Mouse (Mus musculus): ENCODE results near the gene Grik4. TPM values are rescaled to one million over a fixed set of nuclear protein-coding genes. Genes with fewer than 3 reads are reported as not detected.

Gene Grik4
- polyA plus RNA-seq, 1 experiment: 0.35 TPM

GRCm38 (mm10) chr9:42573616-42574350 is 370.5 kb downstream of the Grik4 start:
- no peaks in the 10 kb centered on the region for H3K4me1 ChIP-seq (ENCODE audit: control insufficient read depth, insufficient read depth, insufficient read length, low read length)
- no peak overlapping the region for H3K4me3 ChIP-seq (ENCODE audit: low read depth, low read length)
- 73% methylated on average over 14 of the region's 14 CpGs for WGBS
- no peaks in the 10 kb centered on the region for H3K36me3 ChIP-seq (ENCODE audit: control insufficient read depth, insufficient read depth, low read length)
- no peak for TF ChIP-seq CTCF (IDR thresholded peaks at IDR 0.05; ENCODE audit: extremely low read depth, insufficient read length, insufficient replicate concordance, low read depth, low read length)
- no peak for TF ChIP-seq POLR2A (IDR thresholded peaks at IDR 0.05; ENCODE audit: low read depth, low read length)
- H3K27me3 ChIP-seq (ENCODE audit: control insufficient read depth, insufficient read depth, low read length): no peaks in the 10 kb centered on the region
- H3K27ac ChIP-seq (ENCODE audit: insufficient read depth, low read depth, low read length): no peak overlapping the region

DNA sequence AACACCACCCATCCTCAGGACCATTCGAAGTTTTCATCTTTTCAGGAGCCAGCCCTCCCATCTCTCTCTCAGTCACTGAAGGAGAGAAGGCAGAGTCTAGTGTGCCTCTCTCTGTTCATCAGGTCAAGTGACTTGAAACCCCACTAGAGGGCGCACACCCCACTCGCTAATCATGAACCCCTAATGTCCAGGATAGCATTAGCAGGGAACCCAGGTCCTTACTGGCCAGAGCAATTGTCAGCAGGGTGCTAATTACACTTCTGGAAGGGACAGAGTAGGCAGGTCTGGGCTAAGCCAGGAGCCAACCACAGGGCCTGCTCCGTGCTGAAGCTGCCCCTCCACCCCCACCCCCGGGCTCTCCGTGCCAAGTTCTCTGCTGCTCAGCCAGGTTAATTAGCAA is 371.1 kb downstream of the Grik4 start:
- Histone ChIP-seq H3K4me1 (ENCODE audit: control insufficient read depth, insufficient read depth, insufficient read length, low read length) (no peaks in the 10 kb centered on the region), H3K36me3 (ENCODE audit: control insufficient read depth, insufficient read depth, low read length) (no peaks in the 10 kb centered on the region), H3K4me3 (ENCODE audit: low read depth, low read length) (no peak overlapping the region), H3K27me3 (ENCODE audit: control insufficient read depth, insufficient read depth, low read length) (no peaks in the 10 kb centered on the region), H3K27ac (ENCODE audit: insufficient read depth, low read depth, low read length) (no peak overlapping the region)
- WGBS: 14% methylated on average over 6 of the region's 6 CpGs
- TF ChIP-seq POLR2A (IDR thresholded peaks at IDR 0.05; ENCODE audit: low read depth, low read length): no peak
- TF ChIP-seq CTCF (IDR thresholded peaks at IDR 0.05; ENCODE audit: extremely low read depth, insufficient read length, insufficient replicate concordance, low read depth, low read length): peak; percentile 58; the same call in 1 of the 2 replicates

DNA sequence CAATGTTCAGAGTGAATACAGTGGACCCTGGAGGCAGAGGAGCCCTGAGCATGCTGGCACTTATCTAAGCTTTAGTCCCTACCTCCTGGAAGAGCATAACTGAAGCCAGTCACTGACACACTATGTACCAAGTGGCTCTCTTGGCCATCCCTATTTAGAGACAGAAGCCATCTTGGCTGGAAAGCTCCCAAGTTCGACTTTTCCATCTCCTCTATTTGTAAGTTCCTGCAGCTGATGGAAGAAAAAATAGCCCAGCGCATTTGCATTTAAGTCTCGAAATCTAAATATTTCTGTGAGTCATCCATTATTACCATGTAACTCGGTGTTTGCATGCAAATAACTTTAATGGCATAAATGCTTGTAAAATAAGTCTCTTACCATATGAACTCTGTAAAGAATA is 378.4 kb downstream of the Grik4 start:
- no peak for TF ChIP-seq CTCF (IDR thresholded peaks at IDR 0.05; ENCODE audit: extremely low read depth, insufficient read length, insufficient replicate concordance, low read depth, low read length)
- TF ChIP-seq POLR2A (IDR thresholded peaks at IDR 0.05; ENCODE audit: low read depth, low read length): no peak
- H3K27ac ChIP-seq (ENCODE audit: insufficient read depth, low read depth, low read length): no peak overlapping the region
- no peaks in the 10 kb centered on the region for H3K27me3 ChIP-seq (ENCODE audit: control insufficient read depth, insufficient read depth, low read length)
- no peak overlapping the region for H3K4me3 ChIP-seq (ENCODE audit: low read depth, low read length)
- H3K4me1 ChIP-seq (ENCODE audit: control insufficient read depth, insufficient read depth, insufficient read length, low read length): no peaks in the 10 kb centered on the region
- H3K36me3 ChIP-seq (ENCODE audit: control insufficient read depth, insufficient read depth, low read length): no peaks in the 10 kb centered on the region
- WGBS: 80% methylated on average over 4 of the region's 4 CpGs

GRCm38 (mm10) chr9:42555186-42555585 is 389.1 kb downstream of the Grik4 start:
- H3K4me3 ChIP-seq (ENCODE audit: low read depth, low read length): no peak overlapping the region
- H3K27me3 ChIP-seq (ENCODE audit: control insufficient read depth, insufficient read depth, low read length): no peaks in the 10 kb centered on the region
- no peak overlapping the region for H3K27ac ChIP-seq (ENCODE audit: insufficient read depth, low read depth, low read length)
- TF ChIP-seq POLR2A (IDR thresholded peaks at IDR 0.05; ENCODE audit: low read depth, low read length) (no peak), CTCF (IDR thresholded peaks at IDR 0.05; ENCODE audit: extremely low read depth, insufficient read length, insufficient replicate concordance, low read depth, low read length) (no peak)
- 77% methylated on average over 1 of the region's 1 CpGs for WGBS
- no peaks in the 10 kb centered on the region for H3K4me1 ChIP-seq (ENCODE audit: control insufficient read depth, insufficient read depth, insufficient read length, low read length)
- no peaks in the 10 kb centered on the region for H3K36me3 ChIP-seq (ENCODE audit: control insufficient read depth, insufficient read depth, low read length)

GRCm38 (mm10) chr9:42550116-42550515 is 394.2 kb downstream of the Grik4 start:
- 18% methylated on average over 13 of the region's 13 CpGs for WGBS
- H3K27me3 ChIP-seq (ENCODE audit: control insufficient read depth, insufficient read depth, low read length): no peaks in the 10 kb centered on the region
- H3K4me1 ChIP-seq (ENCODE audit: control insufficient read depth, insufficient read depth, insufficient read length, low read length): no peaks in the 10 kb centered on the region
- TF ChIP-seq CTCF (IDR thresholded peaks at IDR 0.05; ENCODE audit: extremely low read depth, insufficient read length, insufficient replicate concordance, low read depth, low read length) (peak; percentile 59; the same call in 1 of the 2 replicates), POLR2A (IDR thresholded peaks at IDR 0.05; ENCODE audit: low read depth, low read length) (no peak)
- H3K4me3 ChIP-seq (ENCODE audit: low read depth, low read length): no peak overlapping the region
- H3K27ac ChIP-seq (ENCODE audit: insufficient read depth, low read depth, low read length): no peak overlapping the region
- no peaks in the 10 kb centered on the region for H3K36me3 ChIP-seq (ENCODE audit: control insufficient read depth, insufficient read depth, low read length)

GRCm38 (mm10) chr9:42548981-42549380 is 395.3 kb downstream of the Grik4 start:
- no peak overlapping the region for H3K4me3 ChIP-seq (ENCODE audit: low read depth, low read length)
- H3K4me1 ChIP-seq (ENCODE audit: control insufficient read depth, insufficient read depth, insufficient read length, low read length): no peaks in the 10 kb centered on the region
- H3K27ac ChIP-seq (ENCODE audit: insufficient read depth, low read depth, low read length): no peak overlapping the region
- no peaks in the 10 kb centered on the region for H3K36me3 ChIP-seq (ENCODE audit: control insufficient read depth, insufficient read depth, low read length)
- TF ChIP-seq POLR2A (IDR thresholded peaks at IDR 0.05; ENCODE audit: low read depth, low read length) (no peak), CTCF (IDR thresholded peaks at IDR 0.05; ENCODE audit: extremely low read depth, insufficient read length, insufficient replicate concordance, low read depth, low read length) (no peak)
- WGBS: 63% methylated on average over 7 of the region's 7 CpGs
- no peaks in the 10 kb centered on the region for H3K27me3 ChIP-seq (ENCODE audit: control insufficient read depth, insufficient read depth, low read length)

DNA sequence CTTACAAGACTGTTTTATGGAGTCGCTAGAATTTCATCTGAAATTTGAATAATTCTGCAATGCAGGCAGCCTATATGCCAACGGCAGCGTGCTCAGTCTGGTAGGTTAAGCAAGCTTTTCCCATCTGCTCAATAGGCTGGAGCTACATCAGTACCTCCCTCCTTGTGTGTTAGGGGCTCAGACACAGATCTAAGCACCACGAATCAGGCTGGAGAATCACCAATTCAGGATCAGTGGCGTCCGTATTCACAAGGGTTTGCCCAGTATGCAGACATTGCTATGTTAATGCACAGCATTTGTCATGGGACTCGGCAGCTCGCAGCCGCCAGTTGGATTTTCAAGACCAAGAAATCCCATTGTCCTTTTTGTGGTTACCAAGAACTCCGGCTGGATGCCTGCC is 399.8 kb downstream of the Grik4 start:
- 90% methylated on average over 10 of the region's 10 CpGs for WGBS

More for the DNA sequence above, 399.8 kb downstream of the Grik4 start:
- TF ChIP-seq CTCF (IDR thresholded peaks at IDR 0.05; ENCODE audit: extremely low read depth, insufficient read length, insufficient replicate concordance, low read depth, low read length) (no peak), POLR2A (IDR thresholded peaks at IDR 0.05; ENCODE audit: low read depth, low read length) (no peak)
- no peaks in the 10 kb centered on the region for H3K27me3 ChIP-seq (ENCODE audit: control insufficient read depth, insufficient read depth, low read length)
- no peaks in the 10 kb centered on the region for H3K36me3 ChIP-seq (ENCODE audit: control insufficient read depth, insufficient read depth, low read length)
- no peaks in the 10 kb centered on the region for H3K4me1 ChIP-seq (ENCODE audit: control insufficient read depth, insufficient read depth, insufficient read length, low read length)
- no peak overlapping the region for H3K4me3 ChIP-seq (ENCODE audit: low read depth, low read length)
- no peak overlapping the region for H3K27ac ChIP-seq (ENCODE audit: insufficient read depth, low read depth, low read length)
